Mouse (Mus musculus): ENCODE measurements around the gene Abcg8. TPM values are rescaled to one million over a fixed set of nuclear protein-coding genes. Genes with fewer than 3 reads are reported as not detected.
A peak's percentile ranks its signal among the peaks of the same experiment; 100 is the strongest.

Abcg8 gene
- polyA plus RNA-seq, 1 experiment from 2014 or later, result 0.13 TPM

- no peak for ATAC-seq (ENCODE audit: low FRiP score, low TSS enrichment)
These were observed 11.0 kb upstream of the Abcg8 start for GRCm38 (mm10) chr17:84665053-84665452.

GRCm38 (mm10) chr17:84665691-84666090 lies 10.4 kb upstream of the Abcg8 start:
- no peaks in the 10 kb centered on the region for H3K4me1 ChIP-seq (replicated peaks; ENCODE audit: control insufficient read depth, insufficient read depth)
- DNase-seq (ENCODE audit: low spot score), result peak; percentile 29
- H3K27ac ChIP-seq (replicated peaks), result no peak overlapping the region
- no peak overlapping the region for H3K9ac ChIP-seq (ENCODE audit: low read length)
- no peaks in the 10 kb centered on the region for H3K27me3 ChIP-seq (ENCODE audit: control insufficient read depth, insufficient read depth, low read length)
- ATAC-seq (ENCODE audit: low FRiP score, low TSS enrichment), result no peak
- no peaks in the 10 kb centered on the region for H3K9me3 ChIP-seq (ENCODE audit: control insufficient read depth, low read length)
- H3K36me3 ChIP-seq (ENCODE audit: control insufficient read depth, insufficient read depth, low read length), result no peaks in the 10 kb centered on the region
- TF ChIP-seq EP300 (optimal IDR thresholded peaks at IDR 0.05), result no peak
- TF ChIP-seq CTCF (IDR thresholded peaks at IDR 0.05; ENCODE audit: low read depth), result no peak
- H3K4me2 ChIP-seq (replicated peaks; ENCODE audit: low read depth), result no peak overlapping the region
- H3K4me3 ChIP-seq (ENCODE audit: low read depth, low read length), result no peak overlapping the region
- 43% methylated on average over 9 of the region's 9 CpGs for WGBS

More at GRCm38 (mm10) chr17:84665053-84665452, 11.0 kb upstream of the Abcg8 start:
- WGBS, result 48% methylated on average over 10 of the region's 10 CpGs
- TF ChIP-seq CTCF (IDR thresholded peaks at IDR 0.05; ENCODE audit: low read depth) (no peak), EP300 (optimal IDR thresholded peaks at IDR 0.05) (no peak)
- Histone ChIP-seq H3K9ac (ENCODE audit: low read length) (no peak overlapping the region), H3K4me1 (replicated peaks; ENCODE audit: control insufficient read depth, insufficient read depth) (no peaks in the 10 kb centered on the region), H3K9me3 (ENCODE audit: control insufficient read depth, low read length) (no peaks in the 10 kb centered on the region), H3K4me2 (replicated peaks; ENCODE audit: low read depth) (no peak overlapping the region), H3K27me3 (ENCODE audit: control insufficient read depth, insufficient read depth, low read length) (no peaks in the 10 kb centered on the region), H3K27ac (replicated peaks) (no peak overlapping the region), H3K4me3 (ENCODE audit: low read depth, low read length) (no peak overlapping the region), H3K36me3 (ENCODE audit: control insufficient read depth, insufficient read depth, low read length) (no peaks in the 10 kb centered on the region)
- no peak for DNase-seq (ENCODE audit: low spot score)

GRCm38 (mm10) chr17:84667848-84668247 lies 8.3 kb upstream of the Abcg8 start:
- ATAC-seq (ENCODE audit: low FRiP score, low TSS enrichment), result no peak
- no peaks in the 10 kb centered on the region for H3K36me3 ChIP-seq (ENCODE audit: control insufficient read depth, insufficient read depth, low read length)
- H3K4me3 ChIP-seq (ENCODE audit: low read depth, low read length), result no peak overlapping the region
- TF ChIP-seq CTCF (IDR thresholded peaks at IDR 0.05; ENCODE audit: low read depth) (no peak), EP300 (optimal IDR thresholded peaks at IDR 0.05) (no peak)
- 89% methylated on average over 3 of the region's 3 CpGs for WGBS
- H3K4me1 ChIP-seq (replicated peaks; ENCODE audit: control insufficient read depth, insufficient read depth), result no peaks in the 10 kb centered on the region
- H3K4me2 ChIP-seq (replicated peaks; ENCODE audit: low read depth), result no peak overlapping the region
- H3K27me3 ChIP-seq (ENCODE audit: control insufficient read depth, insufficient read depth, low read length), result no peaks in the 10 kb centered on the region
- DNase-seq (ENCODE audit: low spot score), result no peak
- no peak overlapping the region for H3K27ac ChIP-seq (replicated peaks)
- no peaks in the 10 kb centered on the region for H3K9me3 ChIP-seq (ENCODE audit: control insufficient read depth, low read length)
- no peak overlapping the region for H3K9ac ChIP-seq (ENCODE audit: low read length)

- no peaks in the 10 kb centered on the region for H3K36me3 ChIP-seq (ENCODE audit: control insufficient read depth, insufficient read depth, low read length)
- H3K27ac ChIP-seq (replicated peaks), result no peak overlapping the region
- TF ChIP-seq EP300 (optimal IDR thresholded peaks at IDR 0.05), result no peak
- TF ChIP-seq CTCF (IDR thresholded peaks at IDR 0.05; ENCODE audit: low read depth), result no peak
- H3K4me3 ChIP-seq (ENCODE audit: low read depth, low read length), result no peak overlapping the region
- ATAC-seq (ENCODE audit: low FRiP score, low TSS enrichment) (peak; percentile 95), DNase-seq (ENCODE audit: low spot score) (peak; percentile 67)
- H3K9ac ChIP-seq (ENCODE audit: low read length), result no peak overlapping the region
- H3K27me3 ChIP-seq (ENCODE audit: control insufficient read depth, insufficient read depth, low read length), result no peaks in the 10 kb centered on the region
- WGBS, result 54% methylated on average over 16 of the region's 16 CpGs
- H3K9me3 ChIP-seq (ENCODE audit: control insufficient read depth, low read length), result no peaks in the 10 kb centered on the region
- H3K4me2 ChIP-seq (replicated peaks; ENCODE audit: low read depth), result no peak overlapping the region
- no peaks in the 10 kb centered on the region for H3K4me1 ChIP-seq (replicated peaks; ENCODE audit: control insufficient read depth, insufficient read depth)
These were observed 3.4 kb upstream of the Abcg8 start for GRCm38 (mm10) chr17:84672376-84673369.

GRCm38 (mm10) chr17:84674048-84674447 lies 2.1 kb upstream of the Abcg8 start:
- Histone ChIP-seq H3K27ac (replicated peaks) (no peak overlapping the region), H3K4me3 (ENCODE audit: low read depth, low read length) (no peak overlapping the region), H3K9ac (ENCODE audit: low read length) (no peak overlapping the region), H3K4me1 (replicated peaks; ENCODE audit: control insufficient read depth, insufficient read depth) (no peaks in the 10 kb centered on the region), H3K4me2 (replicated peaks; ENCODE audit: low read depth) (no peak overlapping the region), H3K9me3 (ENCODE audit: control insufficient read depth, low read length) (no peaks in the 10 kb centered on the region), H3K36me3 (ENCODE audit: control insufficient read depth, insufficient read depth, low read length) (no peaks in the 10 kb centered on the region), H3K27me3 (ENCODE audit: control insufficient read depth, insufficient read depth, low read length) (no peaks in the 10 kb centered on the region)
- TF ChIP-seq CTCF (IDR thresholded peaks at IDR 0.05; ENCODE audit: low read depth) (no peak), EP300 (optimal IDR thresholded peaks at IDR 0.05) (no peak)
- no peak for DNase-seq (ENCODE audit: low spot score)
- WGBS, result 51% methylated on average over 7 of the region's 7 CpGs
- ATAC-seq (ENCODE audit: low FRiP score, low TSS enrichment), result no peak

- 55% methylated on average over 4 of the region's 4 CpGs for WGBS
- no peak overlapping the region for H3K9ac ChIP-seq (ENCODE audit: low read length)
These were observed 898 bp upstream of the Abcg8 start for GRCm38 (mm10) chr17:84675204-84675603.

More at GRCm38 (mm10) chr17:84675204-84675603, 898 bp upstream of the Abcg8 start:
- H3K27me3 ChIP-seq (ENCODE audit: control insufficient read depth, insufficient read depth, low read length), result no peaks in the 10 kb centered on the region
- no peak for ATAC-seq (ENCODE audit: low FRiP score, low TSS enrichment)
- no peak overlapping the region for H3K4me3 ChIP-seq (ENCODE audit: low read depth, low read length)
- H3K9me3 ChIP-seq (ENCODE audit: control insufficient read depth, low read length), result no peaks in the 10 kb centered on the region
- no peak for DNase-seq (ENCODE audit: low spot score)
- H3K4me2 ChIP-seq (replicated peaks; ENCODE audit: low read depth), result no peak overlapping the region
- H3K4me1 ChIP-seq (replicated peaks; ENCODE audit: control insufficient read depth, insufficient read depth), result no peaks in the 10 kb centered on the region
- H3K36me3 ChIP-seq (ENCODE audit: control insufficient read depth, insufficient read depth, low read length), result no peaks in the 10 kb centered on the region
- TF ChIP-seq CTCF (IDR thresholded peaks at IDR 0.05; ENCODE audit: low read depth) (no peak), EP300 (optimal IDR thresholded peaks at IDR 0.05) (no peak)
- no peak overlapping the region for H3K27ac ChIP-seq (replicated peaks)

Measured in stomach, postnatal 0 days (tissue).